Mouse (Mus musculus) C2C12 (cell line): Measurements from ENCODE around the gene Gm42878.

ENCODE experiments used
- CEBPB ChIP-seq: IDR thresholded peaks from one replicate; pipeline ENCODE4 v1.6.1; 2011; ENCODE audit warnings: low read depth, mild to moderate bottlenecking, control low read depth, moderate library complexity
- CTCF ChIP-seq: IDR thresholded peaks from one replicate; pipeline ENCODE4 v1.5.1; 2011; ENCODE audit not compliant: control insufficient read depth, insufficient read depth, insufficient read length
- MYOD1 ChIP-seq: IDR thresholded peaks from one replicate; pipeline ENCODE4 v1.6.1; 2011; ENCODE audit warnings: low read depth; ENCODE audit not compliant: control insufficient read depth, insufficient read length
- USF1 ChIP-seq: IDR thresholded peaks from one replicate; pipeline ENCODE4 v1.6.1; 2011; ENCODE audit warnings: low read depth, mild to moderate bottlenecking, control low read depth, moderate library complexity

GRCm38 (mm10) chr5:121477680-121478079 is 67.6 kb downstream of the Gm42878 start:
- TF ChIP-seq USF1 (no peak), CEBPB (no peak), CTCF (no peak), MYOD1 (no peak)
